ENCODE assay signal across 26 mouse cellular contexts in the genomic region with DNA sequence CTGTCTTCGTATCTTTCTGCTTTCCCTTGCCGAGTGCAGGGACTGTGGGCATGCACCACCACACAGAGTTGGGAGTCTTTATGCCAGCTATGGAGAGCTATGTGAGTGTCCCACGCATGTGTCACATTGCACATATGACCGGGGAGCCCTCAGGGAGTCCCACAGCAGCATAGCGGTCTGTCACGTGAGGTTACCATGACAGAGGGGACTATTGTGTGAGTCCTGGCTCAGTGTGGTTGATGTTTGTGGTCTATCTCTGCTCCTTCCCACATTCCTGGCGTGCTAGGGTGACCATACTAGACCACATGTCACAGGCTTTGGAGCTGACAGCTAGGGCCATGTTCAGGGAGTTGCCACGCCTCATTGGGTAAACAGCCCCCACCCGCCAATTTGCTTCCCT. TPM values are rescaled to one million over a fixed set of nuclear protein-coding genes. Genes with fewer than 3 reads are reported as not detected.
DNase-seq lines count a peak whose midpoint lies in the region; ATAC-seq and TF ChIP-seq lines count a peak whose summit lies in the region.
"Had no signal": no experiment of that assay in that cellular context is flagged by ENCODE, and none has a peak within 500 bp of the region (broad histone marks: within the 10 kb centered on the region; RNA-seq: fewer than 3 reads in every experiment).

No protein-coding gene starts in this region.

- DNase-seq in stomach, postnatal 0 days (ENCODE audit: low spot score), result no peak
- DNase-seq in 416B (ENCODE audit: low read depth), result peak; percentile 20
- no peak for DNase-seq in testis, postnatal 10 days (ENCODE audit: low spot score)
- DNase-seq in cerebellum, adult 9-11 months, result no peak
- no peak for DNase-seq in kidney, adult 8-10 months
- DNase-seq: adrenal gland, adult 2 months; adrenal gland, postnatal 10 days; adrenal gland, postnatal 25 days; cerebellum, adult 11 months; cerebellum, adult 18-20 months; cerebellum, adult 8-10 months; cerebellum, postnatal 10 days; cerebellum, postnatal 25 days; embryo, embryonic 11 days had no signal

- no peaks in the 10 kb centered on the region for H3K27me3 ChIP-seq in stomach, embryonic 14.5 days (ENCODE audit: control insufficient read depth, insufficient read depth, low read length)
- no peaks in the 10 kb centered on the region for H3K27me3 ChIP-seq in stomach, postnatal 0 days (ENCODE audit: control insufficient read depth, insufficient read depth, low read length)
- H3K27me3 ChIP-seq: embryonic facial prominence, embryonic 13.5 days; embryonic facial prominence, embryonic 15.5 days; forebrain, embryonic 12.5 days had no signal

- H3K4me1 ChIP-seq in stomach, embryonic 14.5 days (ENCODE audit: control insufficient read depth, insufficient read depth, low read length), result no peaks in the 10 kb centered on the region
- H3K4me1 ChIP-seq in stomach, postnatal 0 days (replicated peaks; ENCODE audit: control insufficient read depth, insufficient read depth), result no peaks in the 10 kb centered on the region
- H3K4me1 ChIP-seq: embryonic facial prominence, embryonic 15.5 days had no signal

- TF ChIP-seq EP300 in stomach, postnatal 0 days (optimal IDR thresholded peaks at IDR 0.05), result no peak

- WGBS in stomach, embryonic 14.5 days, result 85% methylated on average over 9 of the region's 9 CpGs
- 81% methylated on average over 9 of the region's 9 CpGs for WGBS in stomach, postnatal 0 days

- H3K9me3 ChIP-seq in stomach, embryonic 14.5 days (ENCODE audit: control insufficient read depth, low read depth, low read length), result no peaks in the 10 kb centered on the region
- H3K9me3 ChIP-seq in stomach, postnatal 0 days (ENCODE audit: control insufficient read depth, low read length), result no peaks in the 10 kb centered on the region
- H3K9me3 ChIP-seq: embryonic facial prominence, embryonic 13.5 days; embryonic facial prominence, embryonic 15.5 days; forebrain, embryonic 10.5 days; forebrain, embryonic 12.5 days had no signal

- ATAC-seq in stomach, embryonic 14.5 days (ENCODE audit: insufficient number of reproducible peaks, insufficient read depth, low FRiP score, low read depth), result 0 out of 2 replicates have a peak, but pooled peaks have one; percentile 14
- ATAC-seq in stomach, postnatal 0 days (ENCODE audit: low FRiP score, low TSS enrichment), result no peak
- peak; percentile 44 for ATAC-seq in granulocyte monocyte progenitor cell, adult 5-6 weeks (replicated peaks; ENCODE audit: poor library complexity, severe bottlenecking)
- ATAC-seq in megakaryocyte-erythroid progenitor cell, adult 5-6 weeks (replicated peaks; ENCODE audit: low FRiP score, low TSS enrichment, poor library complexity, severe bottlenecking), result peak; percentile 39
- ATAC-seq: forebrain, embryonic 14.5 days; forebrain, embryonic 16.5 days had no signal

- H3K27ac ChIP-seq in stomach, embryonic 14.5 days (ENCODE audit: low read length), result no peak overlapping the region
- no peak overlapping the region for H3K27ac ChIP-seq in stomach, postnatal 0 days (replicated peaks)
- H3K27ac ChIP-seq: embryonic facial prominence, embryonic 13.5 days; embryonic facial prominence, embryonic 15.5 days; forebrain, embryonic 10.5 days; forebrain, embryonic 12.5 days had no signal

- no peak for TF ChIP-seq CTCF in stomach, postnatal 0 days (IDR thresholded peaks at IDR 0.05; ENCODE audit: low read depth)

- no peaks in the 10 kb centered on the region; the same call in 1 of the 2 replicates for H3K36me3 ChIP-seq in stomach, embryonic 14.5 days (ENCODE audit: control insufficient read depth, insufficient read depth, low read length)
- H3K36me3 ChIP-seq in stomach, postnatal 0 days (ENCODE audit: control insufficient read depth, insufficient read depth, low read length), result no peaks in the 10 kb centered on the region
- H3K36me3 ChIP-seq: embryonic facial prominence, embryonic 13.5 days; embryonic facial prominence, embryonic 15.5 days; forebrain, embryonic 10.5 days; forebrain, embryonic 12.5 days had no signal

- H3K4me3 ChIP-seq in stomach, embryonic 14.5 days (ENCODE audit: low read depth, low read length), result no peak overlapping the region
- no peak overlapping the region for H3K4me3 ChIP-seq in stomach, postnatal 0 days (ENCODE audit: low read depth, low read length)
- H3K4me3 ChIP-seq: embryonic facial prominence, embryonic 13.5 days; embryonic facial prominence, embryonic 15.5 days; erythroblast, embryonic 14.5 days; forebrain, embryonic 10.5 days; forebrain, embryonic 12.5 days had no signal

- no peak overlapping the region for H3K4me2 ChIP-seq in stomach, embryonic 14.5 days (replicated peaks; ENCODE audit: low read depth, low read length)
- H3K4me2 ChIP-seq in stomach, postnatal 0 days (replicated peaks; ENCODE audit: low read depth), result no peak overlapping the region
- H3K4me2 ChIP-seq: embryonic facial prominence, embryonic 13.5 days; embryonic facial prominence, embryonic 15.5 days; forebrain, embryonic 12.5 days had no signal

- no peak overlapping the region for H3K9ac ChIP-seq in stomach, embryonic 14.5 days (replicated peaks; ENCODE audit: low read depth, low read length)
- no peak overlapping the region for H3K9ac ChIP-seq in stomach, postnatal 0 days (ENCODE audit: low read length)
- H3K9ac ChIP-seq: embryonic facial prominence, embryonic 13.5 days; embryonic facial prominence, embryonic 15.5 days; forebrain, embryonic 12.5 days had no signal

RNA-seq across cellular contexts. Expression of gene Grk3, which starts 36.4 kb away (rescaled TPM):
- polyA plus RNA-seq in stomach, embryonic 14.5 days (2014; fragmentation: Nextera tagmentation; extraction: Ambion mirVana), result 15.5 and 18.2 TPM in 2 replicates
- 4.9 and 5.2 TPM in 2 replicates for polyA plus RNA-seq in stomach, postnatal 0 days (2015; fragmentation: Nextera tagmentation; extraction: Ambion mirVana)
- total RNA-seq in granulocyte monocyte progenitor cell, adult 5-6 weeks (2014; fragmentation: Nextera tagmentation), result 30.8 and 39.1 TPM in 2 replicates
- total RNA-seq in granulocyte monocyte progenitor cell, adult 5-6 weeks (2017), result 21.3 and 22.5 TPM in 2 replicates
- total RNA-seq in megakaryocyte-erythroid progenitor cell, adult 5-6 weeks (2014; fragmentation: Nextera tagmentation), result 9.7 and 25.0 TPM in 2 replicates
- 11.7 and 18.7 TPM in 2 replicates for total RNA-seq in megakaryocyte-erythroid progenitor cell, adult 5-6 weeks (2017)
- total RNA-seq: MEL had no signal
- polyA plus RNA-seq: C2C12 had no signal
